Mouse (Mus musculus) urinary bladder, postnatal 36 days (tissue): ENCODE measurements around the gene Gpr37l1.
A peak's percentile ranks its signal among the peaks of the same experiment; 100 is the strongest.

Experiments
- DNase-seq, 2 experiments: peaks; one replicate each; pipeline ENCODE4 v3.0.0; 2022; ENCODE audit warnings: low spot score in 2 of 2, mixed read lengths in 1 of 2

Gpr37l1 gene

GRCm38 (mm10) chr1:135148476-135148875 lies 19.0 kb downstream of the Gpr37l1 start:
- DNase-seq: no peak

GRCm38 (mm10) chr1:135147702-135148058 lies 19.8 kb downstream of the Gpr37l1 start:
- DNase-seq: no peak

GRCm38 (mm10) chr1:135146946-135147701 lies 20.4 kb downstream of the Gpr37l1 start:
- peak; percentile 77 to 88 for DNase-seq

DNA sequence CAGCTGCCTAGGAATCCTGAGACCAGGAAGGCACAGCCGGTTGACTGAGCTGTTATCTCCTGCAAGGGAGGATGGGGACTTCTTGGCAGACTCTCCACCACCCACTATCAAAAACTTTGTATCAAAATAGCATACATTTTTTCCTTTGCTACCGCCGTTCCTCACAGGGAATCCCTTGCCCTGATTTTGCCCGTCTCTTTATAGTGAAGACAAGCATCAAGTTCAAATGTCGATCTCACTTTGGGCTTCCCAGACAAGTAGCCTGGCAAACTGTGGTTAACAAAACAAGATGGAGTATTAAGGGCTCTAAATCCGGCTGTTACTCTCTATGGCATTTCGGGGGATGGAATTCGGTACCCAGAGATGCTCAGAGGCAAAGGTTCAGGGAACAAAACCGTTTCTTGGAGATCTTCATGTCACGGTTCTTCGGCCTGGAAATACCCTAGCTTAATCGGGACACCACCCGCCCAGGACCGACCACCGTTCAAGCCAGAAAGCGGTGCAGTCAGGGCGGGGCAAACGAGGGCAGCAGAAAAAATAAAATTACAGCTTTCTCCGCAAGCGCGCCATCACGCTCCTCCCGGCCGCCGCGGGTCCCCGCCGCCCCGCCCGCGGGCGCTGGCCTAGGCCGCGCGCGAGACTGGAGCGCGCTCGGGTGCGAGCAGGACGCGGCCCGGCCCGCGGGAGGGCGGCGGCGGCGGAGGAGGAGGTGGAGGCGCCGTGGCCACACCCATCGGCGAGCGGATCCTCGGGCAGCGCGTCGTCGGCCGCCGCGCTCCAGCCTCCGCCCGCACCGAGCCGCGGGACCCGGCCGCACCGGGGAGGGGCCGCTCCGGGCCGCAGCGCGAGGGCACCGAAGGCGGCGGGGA lies 21.2 kb downstream of the Gpr37l1 start, which contains the start of gene Arl8a:
Arl8a (plus strand) TSS at position 748 of the 869 bp plus-strand sequence.
- peak; percentile 77 to 86 for DNase-seq

GRCm38 (mm10) chr1:135143940-135144339 lies 23.5 kb downstream of the Gpr37l1 start:
- no peak for DNase-seq

- no peak for DNase-seq
Observed at GRCm38 (mm10) chr1:135142452-135142851, 25.0 kb downstream of the Gpr37l1 start.

- no peak for DNase-seq
Observed at GRCm38 (mm10) chr1:135139906-135140305, 27.6 kb downstream of the Gpr37l1 start.

DNA sequence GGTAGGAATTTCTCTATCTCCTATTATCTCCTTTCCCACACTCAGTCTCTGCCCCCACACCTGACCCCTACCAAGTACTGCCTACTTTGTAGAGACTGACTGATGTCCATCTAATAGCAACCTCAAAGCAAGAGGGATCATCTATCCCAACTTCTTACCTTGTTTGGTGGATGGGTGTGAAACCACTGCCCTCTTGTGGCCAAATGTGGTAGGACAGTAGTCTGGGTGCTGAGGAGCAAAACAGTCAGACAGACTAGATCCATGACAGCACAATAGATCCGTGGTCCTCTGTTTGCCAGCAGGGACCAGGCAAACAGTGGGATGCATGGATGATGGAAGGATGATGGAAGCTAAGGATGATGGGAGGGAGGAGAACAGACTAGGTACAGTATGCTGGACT lies 31.0 kb downstream of the Gpr37l1 start:
- DNase-seq: peak in 1 of 2 experiments; percentile 51

GRCm38 (mm10) chr1:135135111-135135787 lies 32.2 kb downstream of the Gpr37l1 start:
- DNase-seq: no peak

DNA sequence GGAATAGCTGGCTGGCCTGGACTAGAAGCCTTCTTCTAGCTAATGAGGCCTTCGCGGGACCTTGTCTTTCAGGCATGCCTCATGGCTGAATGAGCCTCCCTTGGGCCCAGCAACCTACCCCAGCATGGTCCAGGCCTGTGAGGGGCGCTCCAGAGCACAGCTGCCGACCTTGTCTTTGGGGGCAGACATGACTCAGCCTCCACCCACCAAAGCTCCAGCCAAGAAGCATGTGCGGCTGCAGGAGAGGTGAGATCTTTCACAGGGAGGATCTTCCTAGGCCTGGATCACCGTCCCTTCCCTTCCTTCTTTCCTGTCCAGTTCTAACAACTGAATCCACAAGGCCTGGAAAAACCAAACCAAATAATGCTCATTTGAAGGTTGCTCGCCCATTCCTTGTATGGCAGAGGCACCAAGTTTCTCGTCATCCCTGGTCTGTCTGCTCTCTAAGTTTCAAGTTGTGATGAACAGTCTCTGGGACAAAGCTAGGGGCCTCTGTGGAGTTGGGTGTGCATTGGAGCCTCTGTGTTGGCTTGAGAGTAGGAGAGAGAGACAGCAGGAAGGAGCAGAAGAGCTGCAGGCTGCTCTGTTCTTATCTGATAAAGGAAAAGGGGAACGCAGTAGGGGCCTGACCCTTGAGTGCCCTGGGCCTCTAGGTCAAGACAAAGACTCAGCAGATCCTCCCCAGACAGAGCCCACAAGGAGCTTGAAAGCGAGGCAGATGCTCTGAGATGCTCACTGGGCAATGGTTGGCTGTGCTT lies 33.6 kb downstream of the Gpr37l1 start:
- DNase-seq: no peak

DNA sequence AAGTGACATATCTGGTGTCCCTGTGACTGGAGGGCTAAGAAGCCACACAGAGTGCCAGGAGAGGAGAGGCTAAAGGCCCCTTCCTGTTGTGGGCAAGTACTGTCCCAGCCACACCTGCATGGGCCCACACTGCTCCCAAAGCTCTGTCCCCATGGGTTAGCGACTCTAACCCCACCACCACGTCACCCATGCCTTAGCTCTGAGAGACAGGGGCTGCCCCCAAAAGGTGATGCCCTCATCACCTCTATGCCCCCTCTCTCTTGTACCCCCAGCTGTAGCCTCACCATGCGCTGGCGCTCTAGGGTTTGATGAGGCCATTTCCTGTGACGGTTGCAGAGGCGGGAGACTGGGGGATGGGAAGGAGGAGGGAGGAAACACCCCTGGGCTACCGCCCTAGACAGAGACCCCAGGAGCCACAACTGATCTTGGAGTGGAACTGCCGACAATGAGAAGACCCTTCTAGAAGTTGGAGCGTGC lies 34.5 kb downstream of the Gpr37l1 start:
- no peak for DNase-seq

- DNase-seq: peak in 1 of 2 experiments; percentile 55
Observed at GRCm38 (mm10) chr1:135132473-135132872, 35.0 kb downstream of the Gpr37l1 start, which contains the start of gene Ptpn7. Ptpn7 (plus strand) TSS chr1:135132700.

- DNase-seq: no peak
Observed at GRCm38 (mm10) chr1:135131560-135131959, 35.9 kb downstream of the Gpr37l1 start.

DNA sequence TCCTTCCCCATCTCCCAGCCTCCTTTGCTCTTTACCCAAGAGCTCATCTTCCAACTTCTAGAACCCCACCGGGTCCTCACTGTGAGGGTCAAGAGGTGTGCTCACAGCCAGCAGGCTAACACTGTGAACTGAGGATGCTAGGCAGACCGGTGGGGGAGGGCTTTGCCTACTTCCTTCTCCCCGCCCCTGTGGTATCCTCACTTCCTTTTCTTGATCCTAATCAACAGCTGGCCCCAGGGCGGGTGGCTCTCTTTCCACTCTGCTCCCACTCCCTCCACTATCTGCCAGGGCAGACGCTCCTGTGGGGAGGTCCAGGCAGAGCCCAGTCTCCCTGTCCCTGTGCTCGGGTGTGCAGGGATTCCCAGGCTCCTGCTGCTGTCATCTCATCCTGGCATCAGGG lies 36.4 kb downstream of the Gpr37l1 start:
- no peak for DNase-seq

- DNase-seq: no peak
Observed at GRCm38 (mm10) chr1:135130376-135131018, 37.0 kb downstream of the Gpr37l1 start.

- DNase-seq: no peak
Observed at GRCm38 (mm10) chr1:135129543-135130183, 37.8 kb downstream of the Gpr37l1 start.

DNA sequence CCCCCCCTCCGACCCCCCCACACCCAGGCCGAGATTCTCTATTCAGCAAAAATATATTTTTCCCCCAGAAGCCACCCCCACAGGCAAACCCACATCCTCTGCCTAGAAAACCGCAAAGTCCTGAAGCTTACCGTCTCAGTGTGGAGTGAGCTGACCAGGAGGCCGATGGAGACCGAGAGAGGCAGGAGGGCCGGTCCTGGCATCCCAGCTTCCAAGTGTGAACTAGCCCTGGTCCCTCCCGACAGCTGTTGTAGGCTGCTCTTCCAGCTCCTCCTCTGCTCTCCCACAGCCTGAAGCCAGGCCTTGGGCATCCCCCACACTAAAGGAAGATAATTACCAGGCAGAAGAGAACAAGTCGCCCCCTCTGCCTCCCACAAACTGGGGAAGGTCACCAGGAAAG lies 38.5 kb downstream of the Gpr37l1 start:
- no peak for DNase-seq

DNA sequence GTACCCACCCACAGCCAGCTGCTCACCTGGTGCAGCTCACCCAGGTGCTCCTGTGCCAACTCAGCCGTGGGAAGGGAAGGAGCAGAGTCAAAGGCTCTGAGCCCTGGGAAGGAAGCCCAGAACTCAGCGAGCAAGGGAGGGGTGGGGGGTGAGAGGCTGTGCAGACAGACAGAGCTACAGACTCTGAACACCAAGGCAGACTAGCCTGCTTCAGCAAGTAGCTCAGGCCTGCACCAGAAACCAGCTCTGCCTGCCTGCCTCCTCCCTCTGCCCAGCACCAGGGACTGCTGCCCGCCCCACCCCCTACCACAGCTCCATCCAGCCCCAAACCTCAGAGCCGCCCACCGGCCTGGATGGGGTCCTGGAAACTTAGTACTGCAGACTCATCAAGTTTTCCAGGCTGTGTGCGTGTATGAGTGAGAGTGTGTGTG lies 39.5 kb downstream of the Gpr37l1 start:
- no peak for DNase-seq

DNA sequence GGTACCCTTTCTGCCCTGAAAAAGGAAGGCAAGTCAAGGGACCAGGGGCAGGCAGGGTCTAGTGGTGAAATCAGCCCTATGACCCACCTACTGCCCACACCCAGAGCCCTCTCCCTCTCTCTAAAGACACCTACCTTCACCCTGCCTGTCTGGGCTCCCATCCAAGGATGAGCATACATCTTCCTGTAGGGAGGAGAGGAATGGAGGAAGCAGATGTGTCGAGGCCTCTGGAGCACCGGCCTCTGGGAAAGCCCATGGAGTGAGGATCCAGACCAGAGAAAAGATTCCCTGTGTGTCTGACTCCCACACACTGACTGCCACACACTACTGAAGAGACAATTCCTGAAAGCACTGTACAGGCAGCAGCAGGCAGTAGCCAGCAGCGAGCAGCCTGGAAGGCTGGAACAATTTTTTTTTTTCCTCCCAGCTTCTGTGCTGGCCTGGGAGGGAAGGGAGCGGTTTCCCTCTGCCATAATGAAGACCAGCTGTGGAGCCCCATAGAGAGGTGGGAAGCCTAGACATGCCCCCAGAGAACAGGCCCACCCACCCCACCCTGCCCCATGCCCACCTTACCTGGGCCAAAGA lies 40.9 kb downstream of the Gpr37l1 start:
- no peak for DNase-seq

GRCm38 (mm10) chr1:135125990-135126389 lies 41.5 kb downstream of the Gpr37l1 start:
- DNase-seq: no peak
